Mouse (Mus musculus) hindbrain, embryonic 16.5 days (tissue): ENCODE measurements at regions not wholly inside any gene's neighbourhood (a gene's known extent, or its start where the extent isn't known, plus 50 kb on each side); places are given as distances from the start of the nearest gene placed in this dataset.
"Not testable (repeated sequence)": the region's sequence is repeated elsewhere in the genome, so short reads cannot be mapped to it uniquely, and the experiment has no call there.

Source experiments
- ATAC-seq: fragments of 200-750 bp; cut with Nextera tagmentation; 2 replicates; pipeline ENCODE4 v1.8.0; 2017; ENCODE audit warnings: moderate TSS enrichment, moderate library complexity
- H3K27ac ChIP-seq: fragments of 300-500 bp; sonication (generic); 2 replicates; pipeline ENCODE4 v1.5.1; 2014; ENCODE audit warnings: low read depth, mild to moderate bottlenecking, control low read depth, low read length, moderate library complexity
- H3K27me3 ChIP-seq: fragments of 300-500 bp; sonication (generic); replicated peaks from 2 replicates; pipeline ENCODE4 v1.6.1; 2014; ENCODE audit warnings: low read length; ENCODE audit not compliant: control insufficient read depth, insufficient read depth
- H3K36me3 ChIP-seq: fragments of 300-500 bp; sonication (generic); 2 replicates; pipeline ENCODE4 v1.6.1; 2014; ENCODE audit warnings: mild to moderate bottlenecking, low read length, moderate library complexity, mixed read lengths; ENCODE audit not compliant: control insufficient read depth, insufficient read depth
- H3K4me1 ChIP-seq: fragments of 300-500 bp; sonication (generic); 2 replicates; pipeline ENCODE4 v1.6.1; 2014; ENCODE audit warnings: low read depth, low read length; ENCODE audit not compliant: control insufficient read depth, insufficient read depth
- H3K4me2 ChIP-seq: fragments of 300-500 bp; sonication (generic); 2 replicates; pipeline ENCODE4 v1.6.1; 2014; ENCODE audit warnings: mild to moderate bottlenecking, low read length, control low read depth, moderate library complexity
- H3K4me3 ChIP-seq: fragments of 300-500 bp; sonication (generic); 2 replicates; pipeline ENCODE4 v1.5.1; 2014; ENCODE audit warnings: mild to moderate bottlenecking, low read length, control low read depth, moderate library complexity
- H3K9ac ChIP-seq: fragments of 300-500 bp; sonication (generic); 2 replicates; pipeline ENCODE4 v1.6.1; 2014; ENCODE audit warnings: low read depth, mild to moderate bottlenecking, control low read depth, low read length, moderate library complexity
- H3K9me3 ChIP-seq: fragments of 300-500 bp; sonication (generic); 2 replicates; pipeline ENCODE4 v1.6.1; 2014; ENCODE audit warnings: mild to moderate bottlenecking, low read length, moderate library complexity; ENCODE audit not compliant: control insufficient read depth
- WGBS: fragments of 180-500 bp; shearing (Covaris S2); extraction: QIAGEN DNeasy Blood & Tissue Kit; methylation state at CpG from one replicate; pipeline ENCODE4 v1.1.7; 2014; 5-methylcytosine and 5-hydroxymethylcytosine counted together

DNA sequence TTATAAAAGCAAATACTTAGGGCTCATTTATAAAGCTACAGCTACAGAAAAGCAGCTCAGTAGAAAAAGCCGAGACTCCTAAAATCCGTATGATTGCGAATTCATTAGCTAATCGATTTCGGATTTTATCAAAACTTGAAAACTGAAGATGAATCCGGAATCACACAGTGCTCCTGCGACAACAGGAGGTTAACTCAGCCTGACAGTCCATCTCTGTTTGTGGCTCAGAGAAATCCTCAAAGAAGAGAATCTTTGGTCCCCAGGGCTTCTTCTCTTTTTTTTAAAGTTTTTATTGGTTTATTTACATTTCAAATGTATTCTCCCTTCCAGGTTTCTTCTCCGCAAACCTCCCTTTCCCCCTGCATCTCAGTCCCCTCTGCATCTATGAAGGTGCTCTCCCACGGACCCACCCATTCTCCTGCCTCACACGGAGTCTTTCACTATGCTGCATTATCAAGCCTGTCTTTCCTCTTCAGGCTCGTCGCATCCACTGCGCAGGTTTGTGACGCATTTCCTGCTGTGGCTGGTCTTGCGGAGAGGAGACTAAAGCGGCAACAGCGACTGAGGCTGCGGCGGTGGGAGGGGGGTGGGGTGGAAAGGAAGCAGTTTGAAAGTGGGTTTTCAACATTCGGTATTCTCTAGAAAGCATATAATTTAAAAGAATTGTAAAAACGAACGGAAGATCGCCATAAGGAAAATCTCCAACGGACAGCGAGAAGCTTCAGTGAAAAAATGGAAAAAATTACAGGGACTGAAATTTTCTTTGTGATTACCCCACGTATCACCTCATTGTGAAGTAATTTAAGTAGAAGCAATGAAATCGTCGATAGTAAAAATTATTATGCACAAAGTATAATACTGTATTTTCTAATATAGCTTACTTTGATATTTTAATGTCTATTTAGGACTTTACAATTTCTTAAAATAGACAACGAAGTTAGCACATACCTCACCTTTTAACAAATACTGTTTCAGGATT, 482.5 kb upstream of the Snrpn start:
- ATAC-seq: peak; percentile 99
- H3K4me1 ChIP-seq, H3K9me3 ChIP-seq, H3K27me3 ChIP-seq, H3K36me3 ChIP-seq: not testable (repeated sequence)
- Histone ChIP-seq H3K9ac (peak overlapping the region; percentile 41), H3K27ac (0 out of 2 replicates have a peak overlapping the region, but pooled peaks have one; percentile 48), H3K4me2 (peak overlapping the region; percentile 46), H3K4me3 (peak overlapping the region; percentile 37)
- 28% methylated on average over 29 of the region's 29 CpGs for WGBS

DNA sequence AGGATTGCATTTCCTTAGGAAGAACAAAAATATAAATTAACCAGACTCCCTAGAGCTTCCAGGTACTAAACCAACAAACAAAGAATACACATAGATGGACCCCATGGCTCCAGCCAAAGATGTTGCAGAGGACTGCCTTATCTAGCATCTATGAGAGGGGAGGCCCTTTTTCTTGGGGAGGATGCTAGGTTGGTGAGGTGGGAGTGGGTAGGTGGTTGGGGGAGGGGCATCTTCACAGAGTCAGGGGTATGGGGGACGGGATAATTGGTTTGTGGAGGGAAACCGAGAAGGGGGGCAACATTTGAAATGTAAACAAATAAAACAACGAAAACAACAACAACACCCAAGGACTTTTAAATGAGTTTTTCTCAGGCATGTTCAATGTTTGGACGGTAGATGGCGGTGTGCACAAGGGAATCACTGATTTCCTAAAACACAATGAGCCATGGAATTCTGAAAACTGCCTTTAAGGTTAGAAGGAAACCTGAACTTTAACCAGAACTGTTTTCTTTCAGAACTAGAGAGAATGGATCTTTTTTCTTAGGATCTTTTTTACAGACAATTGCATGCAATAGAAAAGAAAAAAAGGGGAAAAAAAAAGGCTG, 477.2 kb upstream of the Snrpn start:
- not testable (repeated sequence) for H3K27ac ChIP-seq, H3K4me2 ChIP-seq, H3K36me3 ChIP-seq, H3K4me1 ChIP-seq, H3K9ac ChIP-seq, ATAC-seq, H3K4me3 ChIP-seq, H3K9me3 ChIP-seq, H3K27me3 ChIP-seq
- WGBS: 9% methylated on average over 5 of the region's 5 CpGs
